Mouse (Mus musculus) midbrain, postnatal 0 days (tissue): Measurements from ENCODE around the gene Tnrc6b. TPM values are rescaled to one million over a fixed set of nuclear protein-coding genes. Genes with fewer than 3 reads are reported as not detected.

Experiments used
- ATAC-seq: fragments of 200-750 bp; cut with Nextera tagmentation; 2 replicates; pipeline ENCODE4 v1.8.0; 2017; ENCODE audit warnings: moderate number of reproducible peaks, mild to moderate bottlenecking, moderate TSS enrichment, moderate library complexity; ENCODE audit not compliant: low FRiP score
- DNase-seq: peaks from one replicate; pipeline ENCODE4 v3.0.0-alpha.2; 2015; ENCODE audit warnings: low spot score
- H3K27ac ChIP-seq: fragments of 300-500 bp; sonication (generic); 2 replicates; pipeline ENCODE4 v1.5.1; 2014; ENCODE audit warnings: low read depth, mild to moderate bottlenecking, low read length, mixed read lengths
- H3K27me3 ChIP-seq: fragments of 300-500 bp; sonication (generic); 2 replicates; pipeline ENCODE4 v1.6.1; 2014; ENCODE audit warnings: low read length, control low read depth, mixed read lengths; ENCODE audit not compliant: insufficient read depth
- H3K36me3 ChIP-seq: fragments of 300-500 bp; sonication (generic); 2 replicates; pipeline ENCODE4 v1.6.1; 2014; ENCODE audit warnings: low read length, control low read depth, mixed read lengths; ENCODE audit not compliant: insufficient read depth
- H3K4me1 ChIP-seq: fragments of 300-500 bp; sonication (generic); 2 replicates; pipeline ENCODE4 v1.6.1; 2014; ENCODE audit warnings: mild to moderate bottlenecking, control low read depth, antibody characterized with exemption, low read length, mixed read lengths; ENCODE audit not compliant: insufficient read depth
- H3K4me2 ChIP-seq: fragments of 300-500 bp; sonication (generic); 2 replicates; pipeline ENCODE4 v1.6.1; 2014; ENCODE audit warnings: low read depth, mild to moderate bottlenecking, low read length, mixed read lengths; ENCODE audit not compliant: poor library complexity, severe bottlenecking
- H3K4me3 ChIP-seq: fragments of 300-500 bp; sonication (generic); 2 replicates; pipeline ENCODE4 v1.5.1; 2014; ENCODE audit warnings: low read depth, mild to moderate bottlenecking, low read length, moderate library complexity
- H3K9ac ChIP-seq: fragments of 300-500 bp; sonication (generic); replicated peaks from 2 replicates; pipeline ENCODE4 v1.6.1; 2014; ENCODE audit warnings: mild to moderate bottlenecking, low read length, moderate library complexity, mixed read lengths; ENCODE audit not compliant: poor library complexity, severe bottlenecking
- H3K9me3 ChIP-seq: fragments of 300-500 bp; sonication (generic); 2 replicates; pipeline ENCODE4 v1.6.1; 2016; ENCODE audit warnings: low read length, control low read depth
- CTCF ChIP-seq: IDR thresholded peaks from 2 replicates; pipeline ENCODE4 v1.5.1; 2016; ENCODE audit warnings: antibody characterized with exemption, mild to moderate bottlenecking
- WGBS: fragments of 180-500 bp; shearing (Covaris S2); extraction: QIAGEN DNeasy Blood & Tissue Kit; methylation state at CpG from one replicate; pipeline ENCODE4 v1.1.7; 2014; 5-methylcytosine and 5-hydroxymethylcytosine counted together
- polyA plus RNA-seq: library from polyadenylated mRNA; unstranded; fragments of >200 nt; fragmentation: Nextera tagmentation; extraction: Ambion mirVana; gene quantifications from 2 replicates; pipeline ENCODE4 v1.2.1, GENCODE M21; 2015
- total RNA-seq: library from RNA; depleted of rRNA; stranded (reverse); fragments of >200 nt; gene quantifications from 2 replicates; pipeline ENCODE4 v1.2.3, GENCODE M21; 2014

Tnrc6b gene
- total and polyA plus RNA-seq, 2 experiments from 2014 or later: 26.3 to 30.0 TPM

GRCm38 (mm10) chr15:80705828-80706549, 5.1 kb upstream of the Tnrc6b start:
- 23% methylated on average over 18 of the region's 18 CpGs for WGBS
- no peak overlapping the region for H3K9ac ChIP-seq
- peak; percentile 91 for TF ChIP-seq CTCF

GRCm38 (mm10) chr15:80706596-80706995, 4.5 kb upstream of the Tnrc6b start:
- DNase-seq (no peak), ATAC-seq (no peak)
- Histone ChIP-seq H3K4me2 (peak overlapping the region; percentile 48), H3K9ac (0 out of 2 replicates have a peak overlapping the region, but pooled peaks have one; percentile 36), H3K36me3 (no peaks in the 10 kb centered on the region), H3K4me1 (no peaks in the 10 kb centered on the region), H3K9me3 (no peaks in the 10 kb centered on the region), H3K27ac (no peak overlapping the region), H3K27me3 (no peaks in the 10 kb centered on the region), H3K4me3 (peak overlapping the region; percentile 24)
- 26% methylated on average over 11 of the region's 11 CpGs for WGBS
- TF ChIP-seq CTCF: no peak

More at GRCm38 (mm10) chr15:80705828-80706549, 5.1 kb upstream of the Tnrc6b start:
- Histone ChIP-seq H3K4me2 (peak overlapping the region; percentile 48), H3K4me3 (peak overlapping the region; percentile 24), H3K27ac (no peak overlapping the region), H3K4me1 (no peaks in the 10 kb centered on the region), H3K9me3 (no peaks in the 10 kb centered on the region), H3K36me3 (no peaks in the 10 kb centered on the region), H3K27me3 (no peaks in the 10 kb centered on the region)
- no peak for ATAC-seq
- DNase-seq: peak; percentile 85

- ATAC-seq: no peak
- no peaks in the 10 kb centered on the region for H3K27me3 ChIP-seq
- 44% methylated on average over 8 of the region's 8 CpGs for WGBS
Observed at GRCm38 (mm10) chr15:80707088-80707487, 4.0 kb upstream of the Tnrc6b start.

GRCm38 (mm10) chr15:80709593-80709992, 1.5 kb upstream of the Tnrc6b start:
- Histone ChIP-seq H3K36me3 (no peaks in the 10 kb centered on the region), H3K4me2 (peak overlapping the region; percentile 37; the same call in 1 of the 2 replicates), H3K27me3 (no peaks in the 10 kb centered on the region), H3K27ac (no peak overlapping the region), H3K4me3 (no peak overlapping the region), H3K9ac (no peak overlapping the region), H3K4me1 (no peaks in the 10 kb centered on the region; the same call in 1 of the 2 replicates), H3K9me3 (no peaks in the 10 kb centered on the region)
- DNase-seq: peak; percentile 91
- ATAC-seq: no peak
- TF ChIP-seq CTCF: peak; percentile 36
- 48% methylated on average over 6 of the region's 6 CpGs for WGBS

More at GRCm38 (mm10) chr15:80707088-80707487, 4.0 kb upstream of the Tnrc6b start:
- H3K4me1 ChIP-seq: no peaks in the 10 kb centered on the region
- no peak overlapping the region for H3K4me3 ChIP-seq
- peak; percentile 95 for DNase-seq
- no peaks in the 10 kb centered on the region for H3K9me3 ChIP-seq
- H3K4me2 ChIP-seq: peak overlapping the region; percentile 48; the same call in 1 of the 2 replicates
- H3K9ac ChIP-seq: no peak overlapping the region
- H3K36me3 ChIP-seq: no peaks in the 10 kb centered on the region
- TF ChIP-seq CTCF: no peak
- peak overlapping the region; percentile 8; the same call in 1 of the 2 replicates for H3K27ac ChIP-seq

- Histone ChIP-seq H3K27me3 (no peaks in the 10 kb centered on the region), H3K27ac (peak overlapping the region; percentile 95; the same call in 1 of the 2 replicates), H3K9me3 (no peaks in the 10 kb centered on the region), H3K4me1 (no peaks in the 10 kb centered on the region; the same call in 1 of the 2 replicates), H3K4me3 (peak overlapping the region; percentile 91), H3K9ac (no peak overlapping the region; the same call in 1 of the 2 replicates), H3K36me3 (no peaks in the 10 kb centered on the region), H3K4me2 (peak overlapping the region; percentile 37)
- DNase-seq (no peak), ATAC-seq (no peak)
- no peak for TF ChIP-seq CTCF
- 13% methylated on average over 5 of the region's 5 CpGs for WGBS
Observed at GRCm38 (mm10) chr15:80710257-80710607, 881 bp upstream of the Tnrc6b start.
